Mouse (Mus musculus): ENCODE data around the gene Rnf130.

Gene Rnf130

DNA sequence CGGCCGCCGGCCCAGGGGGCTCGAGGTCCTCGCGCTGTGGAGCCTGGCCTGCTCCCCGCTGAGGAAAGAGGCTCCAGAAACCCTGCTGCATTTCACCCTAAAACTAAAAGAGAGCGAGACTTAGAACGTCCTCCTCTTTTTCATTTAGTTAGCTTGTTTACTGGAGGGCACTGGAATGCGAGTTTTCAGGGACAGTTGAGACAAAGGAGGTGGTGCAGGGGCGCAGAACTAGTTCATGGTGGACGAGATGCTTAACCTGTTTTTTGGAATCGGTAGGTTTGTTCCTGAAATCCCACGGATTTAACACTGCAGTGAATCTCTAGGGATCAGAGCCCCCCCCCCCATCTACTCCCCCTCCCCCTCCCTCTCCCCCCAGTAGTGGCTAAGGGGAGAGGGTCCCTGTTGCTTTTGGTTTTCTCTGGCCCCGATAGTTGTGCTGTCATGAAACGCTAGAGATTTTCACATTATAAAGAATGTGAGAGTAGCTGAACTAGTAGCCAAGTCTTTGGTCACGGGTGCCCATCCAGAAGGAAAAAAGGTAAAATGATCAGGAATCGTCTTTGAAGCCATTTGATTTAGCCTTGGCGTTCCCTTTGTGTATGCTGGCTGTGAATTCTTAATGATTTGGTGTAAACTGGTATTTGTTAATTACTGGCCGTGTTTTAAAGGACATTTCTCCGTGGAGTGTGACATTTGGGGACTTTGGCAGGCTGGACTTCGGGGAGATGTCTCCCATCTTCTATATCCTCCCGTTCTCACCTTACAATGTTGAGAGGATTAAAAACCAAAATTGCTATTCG is 775 bp downstream of the Rnf130 start:
- DNase-seq = no peak

GRCm38 (mm10) chr11:50026521-50027090 is 1.5 kb downstream of the Rnf130 start:
- no peak for DNase-seq

DNA sequence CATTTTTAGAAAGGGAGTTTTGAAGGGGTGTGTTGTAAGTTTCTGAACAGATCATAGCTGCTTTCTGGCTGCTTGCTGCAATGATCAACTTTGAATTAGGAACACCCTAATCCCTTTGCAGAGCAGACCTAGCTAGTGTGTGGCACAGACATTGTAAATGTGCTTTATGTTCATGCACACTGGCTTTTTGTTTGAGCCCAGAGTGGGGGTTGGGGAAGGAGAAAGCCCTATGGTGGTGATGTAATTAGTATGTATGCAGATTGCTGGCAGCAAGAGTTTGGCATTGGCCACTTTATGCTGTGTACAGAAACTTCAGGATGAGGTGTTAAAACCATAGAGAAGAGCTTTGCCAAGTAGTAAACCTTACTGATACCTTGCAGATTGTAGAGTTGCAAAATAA is 3.3 kb downstream of the Rnf130 start:
- DNase-seq = no peak

DNA sequence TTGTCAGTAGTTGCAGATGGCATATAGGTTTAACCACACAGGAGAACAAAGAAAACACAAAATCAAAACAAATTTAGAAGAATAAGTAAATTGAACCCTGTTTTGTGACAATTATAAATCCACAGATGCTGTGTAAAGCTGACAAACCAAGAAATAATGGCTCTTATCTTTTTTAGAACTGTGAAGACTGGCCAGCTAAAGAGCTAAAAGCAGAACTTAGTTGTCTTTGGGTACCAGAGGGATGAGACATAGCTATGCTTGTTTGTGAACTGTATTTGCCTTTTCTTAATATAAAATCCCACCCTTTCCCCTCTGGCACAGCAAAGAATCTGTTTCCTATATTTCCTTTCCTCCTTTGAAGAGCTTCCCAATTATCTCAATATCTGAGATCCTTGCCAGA is 9.0 kb downstream of the Rnf130 start:
- DNase-seq = no peak

DNA sequence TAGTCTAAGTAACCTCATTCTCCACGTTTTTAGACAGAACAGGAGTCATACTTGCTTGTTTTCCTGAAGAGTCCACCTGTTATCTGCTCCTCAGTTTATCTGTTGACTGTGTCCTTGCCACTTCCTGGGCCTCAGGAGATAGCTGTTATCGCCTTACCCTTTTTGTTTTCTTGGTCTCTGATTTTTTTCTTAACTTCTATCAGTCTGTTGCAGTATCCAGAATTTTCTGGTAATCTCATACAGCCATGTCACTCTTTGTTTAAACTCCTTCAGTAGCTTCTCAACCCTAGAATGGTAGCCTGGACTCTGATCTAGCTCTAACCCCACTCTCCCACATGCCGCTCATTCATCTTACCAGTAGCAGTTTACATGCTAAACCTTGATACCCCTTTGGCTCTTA is 10.6 kb downstream of the Rnf130 start:
- DNase-seq = no peak

DNA sequence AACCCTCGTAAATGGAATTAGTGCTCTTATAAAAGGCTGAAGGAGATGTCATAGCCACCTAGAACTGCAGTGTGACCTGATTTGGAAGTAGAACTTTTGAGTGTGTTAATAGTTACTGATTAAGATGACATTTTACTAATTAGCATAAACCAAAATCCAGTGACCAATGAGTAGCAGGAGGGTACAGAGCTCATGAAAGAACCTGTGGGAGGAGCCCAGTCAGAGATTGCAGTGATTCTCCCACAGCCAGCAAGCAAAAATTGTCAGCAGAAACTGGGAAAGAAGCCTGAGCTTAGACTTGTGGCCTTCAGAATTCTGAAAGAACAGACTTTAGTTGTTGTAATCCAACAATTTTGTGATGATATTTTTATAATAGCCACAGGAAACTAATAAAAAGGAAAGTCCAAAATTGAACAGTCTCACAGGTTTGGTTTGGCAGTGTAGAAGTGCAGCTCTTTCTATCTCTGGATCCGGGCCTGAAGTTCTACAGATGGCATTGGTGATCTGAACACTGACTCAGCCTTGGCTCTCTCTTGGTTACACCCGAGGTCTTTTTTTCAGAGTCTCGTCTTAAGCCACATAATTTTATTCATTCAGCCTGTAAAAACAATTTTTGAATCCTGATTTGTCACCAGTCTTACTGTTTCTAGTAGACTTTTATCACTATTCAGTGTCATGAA is 11.8 kb downstream of the Rnf130 start:
- DNase-seq = no peak

DNA sequence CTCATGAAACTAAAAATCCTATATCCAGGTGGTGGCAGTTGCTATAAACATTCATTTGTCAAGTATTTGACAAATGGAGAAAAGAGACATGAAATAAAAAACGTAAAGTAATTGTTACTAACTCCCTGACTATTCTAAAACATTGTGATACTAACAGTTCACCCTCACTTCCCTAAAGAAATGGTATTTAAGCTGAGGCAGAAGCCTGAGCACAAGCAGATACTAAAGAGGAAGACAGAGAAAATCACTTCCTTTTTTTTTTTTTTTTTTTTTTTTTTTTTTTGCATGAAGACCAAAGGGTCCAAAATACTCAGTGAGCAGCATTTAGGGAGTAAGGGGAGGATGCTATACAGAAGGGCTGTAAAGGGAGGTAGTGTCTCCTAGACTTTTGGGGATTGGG is 13.6 kb downstream of the Rnf130 start:
- DNase-seq = no peak

DNA sequence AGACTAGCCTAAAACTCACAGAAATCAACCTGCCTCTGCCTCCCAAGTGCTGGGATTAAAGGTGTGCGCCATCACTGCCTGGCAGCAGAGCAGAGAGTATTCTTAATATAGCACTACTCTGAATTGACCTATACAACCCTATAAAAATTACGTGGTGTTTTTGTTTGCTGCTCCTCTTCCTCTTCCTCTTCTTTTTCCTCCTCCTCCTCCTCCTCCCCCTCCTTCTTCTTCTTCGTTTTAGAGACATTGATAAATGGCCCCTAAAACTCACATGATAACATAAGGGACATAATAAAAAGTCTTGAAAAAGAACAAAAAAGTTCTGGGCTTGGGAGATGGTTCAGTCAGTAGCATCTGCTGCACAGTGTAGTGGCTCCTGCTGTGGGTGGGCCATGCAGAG is 16.0 kb downstream of the Rnf130 start:
- DNase-seq = no peak

GRCm38 (mm10) chr11:50042345-50042997 is 17.3 kb downstream of the Rnf130 start:
- no peak for DNase-seq

GRCm38 (mm10) chr11:50044454-50044853 is 19.3 kb downstream of the Rnf130 start:
- no peak for DNase-seq

DNA sequence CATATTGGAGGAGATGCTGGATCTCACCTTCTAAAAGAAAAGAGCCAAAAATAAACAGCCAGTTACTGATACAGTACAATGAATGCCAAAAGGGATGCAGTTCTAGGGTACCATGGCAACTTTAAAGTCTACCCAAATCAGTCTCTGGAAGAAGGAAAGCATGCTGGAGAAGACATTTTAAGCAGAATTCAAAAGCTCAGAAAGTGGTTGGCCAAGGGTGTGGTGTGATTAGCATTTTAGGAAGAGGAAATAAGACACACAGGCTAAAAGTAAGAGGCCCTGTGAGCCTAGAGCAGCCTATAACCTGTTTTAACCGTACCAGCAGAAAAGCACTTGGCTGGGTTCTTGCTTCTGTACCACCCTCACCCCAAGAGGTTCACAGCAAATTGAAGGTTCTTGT is 22.5 kb downstream of the Rnf130 start:
- no peak for DNase-seq

DNA sequence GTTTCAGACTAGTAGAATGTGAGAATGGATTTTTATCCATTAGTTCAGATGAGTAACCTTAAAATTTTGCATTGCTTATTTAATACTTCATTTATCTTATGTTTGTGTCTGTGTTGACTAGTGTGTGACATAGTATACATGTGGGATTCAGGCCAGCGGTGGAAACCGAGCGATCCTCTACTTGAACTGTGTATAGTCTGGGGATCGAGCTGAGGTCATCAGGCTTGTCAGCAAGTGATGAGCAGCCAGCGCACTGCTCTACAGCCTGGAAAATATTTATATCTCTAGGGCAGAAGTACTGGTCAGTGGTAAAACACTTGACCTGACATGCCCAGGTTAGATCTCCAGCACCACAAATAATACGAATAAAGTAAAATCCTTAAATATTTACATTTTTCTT is 23.0 kb downstream of the Rnf130 start:
- DNase-seq = no peak

- DNase-seq = no peak
Measured at GRCm38 (mm10) chr11:50050392-50050791, 25.2 kb downstream of the Rnf130 start.

- DNase-seq = no peak
Measured at GRCm38 (mm10) chr11:50057713-50058112, 32.6 kb downstream of the Rnf130 start.

GRCm38 (mm10) chr11:50058277-50058676 is 33.1 kb downstream of the Rnf130 start:
- no peak for DNase-seq

DNA sequence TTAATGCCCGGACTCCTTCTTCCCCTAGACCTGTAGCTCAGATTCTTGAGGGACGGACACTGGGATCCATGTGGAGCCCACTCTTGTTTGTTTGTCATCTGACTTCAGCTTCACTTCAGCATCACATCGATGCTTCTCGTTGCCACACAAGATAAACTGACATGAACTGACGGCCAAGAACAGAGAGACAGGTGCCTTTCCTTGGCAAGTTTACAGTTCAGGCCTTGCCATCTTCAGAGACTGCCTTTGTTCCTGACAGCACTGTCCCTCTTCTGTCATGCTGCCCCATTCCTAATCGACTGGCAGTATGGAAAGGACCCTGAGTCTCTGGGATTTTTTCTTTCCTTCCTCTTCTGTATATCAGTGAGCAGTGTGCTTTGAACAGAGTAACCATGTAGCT is 33.9 kb downstream of the Rnf130 start:
- DNase-seq = no peak

GRCm38 (mm10) chr11:50062116-50062515 is 37.0 kb downstream of the Rnf130 start:
- no peak for DNase-seq

DNA sequence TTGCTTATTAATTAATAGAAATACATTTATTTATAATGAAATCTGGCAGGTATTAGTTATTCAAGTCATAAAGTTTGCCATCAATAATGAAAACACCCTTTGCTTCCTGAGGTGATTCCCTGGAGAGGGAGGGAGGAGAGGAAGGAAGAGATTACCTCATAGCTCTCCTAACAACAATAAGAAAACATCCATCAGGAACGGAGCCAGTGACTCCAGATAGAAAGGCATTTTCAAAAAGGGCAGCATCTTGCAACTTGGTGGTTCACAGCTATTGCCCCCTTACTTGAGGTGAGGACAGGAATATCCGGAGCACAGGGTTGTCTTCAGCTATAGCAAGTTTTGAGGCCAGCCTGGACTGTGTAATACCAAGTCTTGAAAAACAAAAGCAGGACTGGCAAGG is 40.9 kb downstream of the Rnf130 start:
- no peak for DNase-seq

- DNase-seq = peak; percentile 17
Measured at GRCm38 (mm10) chr11:50073830-50074229, 48.7 kb downstream of the Rnf130 start.

DNA sequence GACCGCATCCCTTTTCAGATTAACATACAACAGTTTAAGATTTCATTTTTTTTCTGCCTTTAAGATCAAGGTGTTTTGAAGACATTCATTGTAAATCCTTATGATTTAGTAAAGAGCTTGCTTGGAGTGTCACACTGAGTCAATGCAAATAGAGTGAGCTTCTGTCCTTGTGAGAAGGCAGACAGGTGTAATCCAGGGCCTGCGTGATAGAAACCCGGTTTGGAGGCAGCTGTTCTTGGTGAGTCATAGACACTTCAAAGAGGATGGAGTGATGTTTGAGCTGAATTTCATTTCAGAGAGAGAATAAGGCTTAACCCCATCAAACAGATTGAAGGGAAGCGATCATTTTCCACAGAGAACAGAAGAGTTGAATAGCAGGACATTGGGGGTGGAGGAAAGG is 51.6 kb downstream of the Rnf130 start:
- no peak for DNase-seq

DNA sequence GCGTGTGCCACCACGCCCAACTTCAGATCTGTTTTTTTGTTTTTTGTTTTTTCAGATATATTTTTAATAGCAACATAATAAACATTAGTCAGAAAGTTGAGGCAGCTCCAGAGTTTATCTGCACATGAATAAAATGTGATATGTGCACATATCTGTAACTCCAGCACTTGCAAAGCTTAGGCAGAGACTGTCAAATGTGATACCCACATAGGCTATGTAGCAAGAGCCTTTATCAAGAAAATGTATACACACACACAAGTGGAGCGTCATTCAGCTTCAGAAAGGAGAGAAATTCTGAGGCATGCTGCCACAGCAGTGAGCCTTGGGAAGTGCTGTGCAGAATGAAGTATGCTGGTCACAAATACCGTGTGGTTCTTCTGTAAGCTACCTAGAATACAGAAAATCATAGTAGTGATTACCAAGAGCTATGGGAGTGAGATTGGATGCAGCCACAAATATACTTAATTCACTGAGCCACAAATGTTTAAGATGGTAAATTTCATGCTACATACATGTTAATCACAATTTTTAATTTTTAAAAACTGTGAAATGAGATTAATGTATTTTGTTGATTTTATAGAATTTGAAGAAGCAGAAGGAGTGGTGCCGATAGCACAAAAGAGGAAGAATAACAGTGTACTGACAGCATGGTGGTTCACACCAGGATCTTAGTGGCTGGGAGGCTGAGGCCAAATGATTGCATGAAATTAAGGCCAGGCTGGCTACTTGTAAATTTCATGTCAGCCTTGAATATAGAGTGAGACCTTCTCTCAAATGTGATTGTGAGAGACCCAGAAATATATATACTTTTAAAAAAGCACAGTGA is 56.4 kb downstream of the Rnf130 start:
- no peak for DNase-seq

- no peak for DNase-seq
Measured at GRCm38 (mm10) chr11:50086211-50086610, 61.1 kb downstream of the Rnf130 start.

GRCm38 (mm10) chr11:50089840-50090239 is 64.7 kb downstream of the Rnf130 start:
- no peak for DNase-seq
